Mouse (Mus musculus): ENCODE results near the gene Tbr1. TPM values are rescaled to one million over a fixed set of nuclear protein-coding genes. Genes with fewer than 3 reads are reported as not detected.
A peak's percentile ranks its signal among the peaks of the same experiment; 100 is the strongest.

Tbr1 gene
- polyA plus RNA-seq, 1 experiment = not detected

DNA sequence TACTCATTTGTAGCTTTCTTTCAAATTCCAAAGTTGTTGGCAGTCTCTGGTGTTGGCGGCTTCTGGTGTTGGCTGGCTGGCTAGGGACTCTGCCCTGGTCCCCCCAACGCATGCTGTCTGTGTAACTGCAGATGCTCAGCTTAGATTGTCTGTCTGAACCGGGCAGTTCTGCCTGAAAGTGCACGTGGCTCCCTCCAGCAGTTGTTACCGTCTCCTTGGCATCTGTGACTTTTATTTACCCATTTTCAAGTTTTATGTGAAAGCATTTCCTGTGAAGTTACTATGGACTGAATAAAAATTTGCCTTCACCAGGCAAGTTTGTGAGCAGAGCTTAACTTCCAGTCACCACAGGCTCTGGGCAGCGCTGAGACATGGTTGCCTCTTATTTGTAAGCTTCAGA, 6.0 kb downstream of the Tbr1 start:
- no peak overlapping the region for H3K4me3 ChIP-seq (ENCODE audit: low read depth, low read length)
- TF ChIP-seq CTCF (IDR thresholded peaks at IDR 0.05; ENCODE audit: low read depth, low read length) (no peak), POLR2A (IDR thresholded peaks at IDR 0.05; ENCODE audit: insufficient read depth, low read length) (no peak), EP300 (IDR thresholded peaks at IDR 0.05; ENCODE audit: insufficient read depth, low read depth, low read length) (no peak)
- peaks cover 29% of the 10 kb centered on the region for H3K27me3 ChIP-seq (ENCODE audit: control insufficient read depth, insufficient read depth, low read length, poor library complexity, severe bottlenecking)
- no peaks in the 10 kb centered on the region for H3K36me3 ChIP-seq (ENCODE audit: control insufficient read depth, insufficient read depth, low read length, poor library complexity, severe bottlenecking)
- no peaks in the 10 kb centered on the region for H3K4me1 ChIP-seq (ENCODE audit: control insufficient read depth, insufficient read depth, low read length)
- H3K27ac ChIP-seq (ENCODE audit: insufficient read depth, low read length) = no peak overlapping the region
- no peak overlapping the region for H3K9ac ChIP-seq (ENCODE audit: low read depth, poor library complexity, severe bottlenecking)
- no peaks in the 10 kb centered on the region for H3K9me3 ChIP-seq (replicated peaks; ENCODE audit: control insufficient read depth, insufficient read depth, low read length, poor library complexity, severe bottlenecking)

DNA sequence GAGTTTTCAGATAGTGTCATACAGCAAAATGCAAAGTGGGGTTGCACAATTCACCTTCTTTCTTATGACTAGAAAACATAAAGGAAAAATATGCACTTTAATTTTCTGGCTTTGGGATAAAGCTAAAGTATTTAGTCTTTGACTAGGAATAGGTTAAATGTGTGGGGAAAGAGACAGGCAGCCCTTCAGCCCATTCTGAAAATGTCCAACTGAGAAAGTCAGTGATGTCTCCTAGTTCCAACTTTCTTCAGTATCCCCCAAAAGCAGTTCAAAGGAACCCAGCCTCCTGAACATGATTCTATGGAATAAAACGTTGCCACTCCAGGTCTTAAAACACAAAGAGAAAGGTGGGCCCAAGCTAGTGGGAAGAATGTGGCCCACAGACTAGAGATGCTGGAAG, 6.7 kb downstream of the Tbr1 start:
- H3K9me3 ChIP-seq (replicated peaks; ENCODE audit: control insufficient read depth, insufficient read depth, low read length, poor library complexity, severe bottlenecking) = no peaks in the 10 kb centered on the region
- TF ChIP-seq EP300 (IDR thresholded peaks at IDR 0.05; ENCODE audit: insufficient read depth, low read depth, low read length) = no peak
- TF ChIP-seq POLR2A (IDR thresholded peaks at IDR 0.05; ENCODE audit: insufficient read depth, low read length) = no peak
- TF ChIP-seq CTCF (IDR thresholded peaks at IDR 0.05; ENCODE audit: low read depth, low read length) = no peak
- no peak overlapping the region for H3K4me3 ChIP-seq (ENCODE audit: low read depth, low read length)
- peaks cover 29% of the 10 kb centered on the region for H3K27me3 ChIP-seq (ENCODE audit: control insufficient read depth, insufficient read depth, low read length, poor library complexity, severe bottlenecking)
- no peak overlapping the region for H3K9ac ChIP-seq (ENCODE audit: low read depth, poor library complexity, severe bottlenecking)
- H3K36me3 ChIP-seq (ENCODE audit: control insufficient read depth, insufficient read depth, low read length, poor library complexity, severe bottlenecking) = no peaks in the 10 kb centered on the region
- no peaks in the 10 kb centered on the region for H3K4me1 ChIP-seq (ENCODE audit: control insufficient read depth, insufficient read depth, low read length)
- no peak overlapping the region for H3K27ac ChIP-seq (ENCODE audit: insufficient read depth, low read length)

- TF ChIP-seq POLR2A (IDR thresholded peaks at IDR 0.05; ENCODE audit: insufficient read depth, low read length) (no peak), EP300 (IDR thresholded peaks at IDR 0.05; ENCODE audit: insufficient read depth, low read depth, low read length) (no peak), CTCF (IDR thresholded peaks at IDR 0.05; ENCODE audit: low read depth, low read length) (no peak)
- H3K4me1 ChIP-seq (ENCODE audit: control insufficient read depth, insufficient read depth, low read length) = no peaks in the 10 kb centered on the region
- no peak overlapping the region for H3K9ac ChIP-seq (ENCODE audit: low read depth, poor library complexity, severe bottlenecking)
- peaks cover 26% of the 10 kb centered on the region for H3K27me3 ChIP-seq (ENCODE audit: control insufficient read depth, insufficient read depth, low read length, poor library complexity, severe bottlenecking)
- H3K4me3 ChIP-seq (ENCODE audit: low read depth, low read length) = no peak overlapping the region
- no peak overlapping the region for H3K27ac ChIP-seq (ENCODE audit: insufficient read depth, low read length)
- H3K36me3 ChIP-seq (ENCODE audit: control insufficient read depth, insufficient read depth, low read length, poor library complexity, severe bottlenecking) = no peaks in the 10 kb centered on the region
- no peaks in the 10 kb centered on the region; the same call in 1 of the 2 replicates for H3K9me3 ChIP-seq (replicated peaks; ENCODE audit: control insufficient read depth, insufficient read depth, low read length, poor library complexity, severe bottlenecking)
Measured at GRCm38 (mm10) chr2:61810751-61811150, 8.0 kb downstream of the Tbr1 start.

DNA sequence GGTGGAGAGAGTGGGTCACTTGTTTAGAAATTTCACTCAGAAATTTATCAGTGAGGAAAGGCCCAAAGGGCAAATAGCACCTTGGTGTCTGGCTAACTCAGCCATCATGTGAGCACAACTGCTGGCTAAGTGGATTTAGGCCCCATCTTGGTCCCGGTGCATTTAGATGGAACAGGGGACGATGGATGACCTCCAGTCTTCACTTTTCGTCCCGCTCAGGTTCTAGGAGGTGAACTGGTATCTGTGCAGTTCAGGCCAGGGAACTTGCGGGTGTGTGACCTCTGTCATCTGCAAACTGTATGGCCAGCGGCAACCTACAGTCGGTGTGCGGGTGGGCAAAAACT, 8.4 kb downstream of the Tbr1 start:
- no peak for TF ChIP-seq CTCF (IDR thresholded peaks at IDR 0.05; ENCODE audit: low read depth, low read length)
- no peak for TF ChIP-seq POLR2A (IDR thresholded peaks at IDR 0.05; ENCODE audit: insufficient read depth, low read length)
- TF ChIP-seq EP300 (IDR thresholded peaks at IDR 0.05; ENCODE audit: insufficient read depth, low read depth, low read length) = no peak
- H3K27me3 ChIP-seq (ENCODE audit: control insufficient read depth, insufficient read depth, low read length, poor library complexity, severe bottlenecking) = peaks cover 24% of the 10 kb centered on the region
- peak overlapping the region; percentile 8; the same call in 1 of the 2 replicates for H3K9ac ChIP-seq (ENCODE audit: low read depth, poor library complexity, severe bottlenecking)
- H3K4me1 ChIP-seq (ENCODE audit: control insufficient read depth, insufficient read depth, low read length) = no peaks in the 10 kb centered on the region
- H3K9me3 ChIP-seq (replicated peaks; ENCODE audit: control insufficient read depth, insufficient read depth, low read length, poor library complexity, severe bottlenecking) = no peaks in the 10 kb centered on the region; the same call in 1 of the 2 replicates
- no peaks in the 10 kb centered on the region for H3K36me3 ChIP-seq (ENCODE audit: control insufficient read depth, insufficient read depth, low read length, poor library complexity, severe bottlenecking)
- peak overlapping the region; percentile 49 for H3K4me3 ChIP-seq (ENCODE audit: low read depth, low read length)
- H3K27ac ChIP-seq (ENCODE audit: insufficient read depth, low read length) = no peak overlapping the region

- no peak overlapping the region for H3K27ac ChIP-seq (ENCODE audit: insufficient read depth, low read length)
- H3K9ac ChIP-seq (ENCODE audit: low read depth, poor library complexity, severe bottlenecking) = peak overlapping the region; percentile 8
- peaks cover 22% of the 10 kb centered on the region for H3K27me3 ChIP-seq (ENCODE audit: control insufficient read depth, insufficient read depth, low read length, poor library complexity, severe bottlenecking)
- H3K4me3 ChIP-seq (ENCODE audit: low read depth, low read length) = peak overlapping the region; percentile 49
- no peaks in the 10 kb centered on the region; the same call in 1 of the 2 replicates for H3K9me3 ChIP-seq (replicated peaks; ENCODE audit: control insufficient read depth, insufficient read depth, low read length, poor library complexity, severe bottlenecking)
- H3K4me1 ChIP-seq (ENCODE audit: control insufficient read depth, insufficient read depth, low read length) = no peaks in the 10 kb centered on the region
- no peaks in the 10 kb centered on the region for H3K36me3 ChIP-seq (ENCODE audit: control insufficient read depth, insufficient read depth, low read length, poor library complexity, severe bottlenecking)
- no peak for TF ChIP-seq EP300 (IDR thresholded peaks at IDR 0.05; ENCODE audit: insufficient read depth, low read depth, low read length)
- TF ChIP-seq CTCF (IDR thresholded peaks at IDR 0.05; ENCODE audit: low read depth, low read length) = no peak
- TF ChIP-seq POLR2A (IDR thresholded peaks at IDR 0.05; ENCODE audit: insufficient read depth, low read length) = no peak
Measured at GRCm38 (mm10) chr2:61811507-61812421, 9.0 kb downstream of the Tbr1 start.

DNA sequence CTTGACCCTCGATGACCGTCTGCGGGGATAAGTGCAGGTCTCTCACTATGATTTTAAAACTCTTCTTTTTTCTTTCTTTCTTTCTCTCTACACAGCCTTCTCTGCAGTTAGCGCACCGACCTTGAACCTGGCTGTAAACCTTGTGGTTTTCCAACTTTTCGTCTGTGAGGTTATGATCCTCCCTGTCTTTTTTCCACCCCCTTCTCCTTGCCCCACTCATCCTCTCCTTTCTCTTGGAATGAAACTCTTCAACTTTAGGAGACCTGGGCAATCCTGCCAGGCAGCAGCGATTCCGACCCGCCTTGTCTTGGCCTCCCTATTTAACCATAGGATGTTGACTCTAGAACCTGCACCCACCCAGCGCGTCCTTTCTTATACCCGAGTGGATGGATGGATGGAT, 9.8 kb downstream of the Tbr1 start:
- Histone ChIP-seq H3K9ac (ENCODE audit: low read depth, poor library complexity, severe bottlenecking) (peak overlapping the region; percentile 8; the same call in 1 of the 2 replicates), H3K27me3 (ENCODE audit: control insufficient read depth, insufficient read depth, low read length, poor library complexity, severe bottlenecking) (peaks cover 22% of the 10 kb centered on the region), H3K4me1 (ENCODE audit: control insufficient read depth, insufficient read depth, low read length) (no peaks in the 10 kb centered on the region), H3K27ac (ENCODE audit: insufficient read depth, low read length) (no peak overlapping the region), H3K36me3 (ENCODE audit: control insufficient read depth, insufficient read depth, low read length, poor library complexity, severe bottlenecking) (no peaks in the 10 kb centered on the region), H3K4me3 (ENCODE audit: low read depth, low read length) (peak overlapping the region; percentile 49; the same call in 1 of the 2 replicates), H3K9me3 (replicated peaks; ENCODE audit: control insufficient read depth, insufficient read depth, low read length, poor library complexity, severe bottlenecking) (no peaks in the 10 kb centered on the region; the same call in 1 of the 2 replicates)
- TF ChIP-seq POLR2A (IDR thresholded peaks at IDR 0.05; ENCODE audit: insufficient read depth, low read length) (no peak), CTCF (IDR thresholded peaks at IDR 0.05; ENCODE audit: low read depth, low read length) (no peak), EP300 (IDR thresholded peaks at IDR 0.05; ENCODE audit: insufficient read depth, low read depth, low read length) (no peak)
